Comparison of ENCODE assay signal across 8 mouse cellular contexts in genomic region chr11:118401195-118401594, GRCm38 (mm10). TPM values are rescaled to one million over a fixed set of nuclear protein-coding genes. Genes with fewer than 3 reads are reported as not detected.
DNase-seq lines count a peak whose midpoint lies in the region; ATAC-seq and TF ChIP-seq lines count a peak whose summit lies in the region.
"Had no signal": no experiment of that assay in that cellular context is flagged by ENCODE, and none has a peak within 500 bp of the region (broad histone marks: within the 10 kb centered on the region; RNA-seq: fewer than 3 reads in every experiment).

No protein-coding gene starts in this region.

- no peak overlapping the region for H3K9ac ChIP-seq in kidney, embryonic 14.5 days (ENCODE audit: low read depth, low read length)
- H3K9ac ChIP-seq in embryonic facial prominence, embryonic 15.5 days: no peak overlapping the region
- H3K9ac ChIP-seq in liver, embryonic 12.5 days: 0 out of 2 replicates have a peak overlapping the region, but pooled peaks have one; percentile 6
- no peak overlapping the region for H3K9ac ChIP-seq in forebrain, embryonic 12.5 days
- H3K9ac ChIP-seq: forebrain, embryonic 13.5 days had no signal

- ATAC-seq in kidney, embryonic 14.5 days (ENCODE audit: low FRiP score, low TSS enrichment): no peak
- ATAC-seq in embryonic facial prominence, embryonic 15.5 days (ENCODE audit: insufficient number of reproducible peaks, low FRiP score, low TSS enrichment, low read depth): no peak
- no peak for ATAC-seq in liver, embryonic 12.5 days
- no peak for ATAC-seq in forebrain, embryonic 12.5 days (ENCODE audit: low FRiP score)
- ATAC-seq: forebrain, embryonic 13.5 days had no signal

- DNase-seq in kidney, postnatal 14 days: no peak
- DNase-seq in adrenal gland, postnatal 4 days (ENCODE audit: low spot score in 2 of 2): no peak

- H3K36me3 ChIP-seq in kidney, embryonic 14.5 days (ENCODE audit: control insufficient read depth, insufficient read depth, low read length): peaks cover 6% of the 10 kb centered on the region; the same call in 1 of the 2 replicates
- peaks cover 3% of the 10 kb centered on the region; the same call in 1 of the 2 replicates for H3K36me3 ChIP-seq in embryonic facial prominence, embryonic 15.5 days
- H3K36me3 ChIP-seq in liver, embryonic 12.5 days: peaks cover 22% of the 10 kb centered on the region
- peaks cover 8% of the 10 kb centered on the region; the same call in 1 of the 2 replicates for H3K36me3 ChIP-seq in forebrain, embryonic 12.5 days (replicated peaks)

- WGBS in kidney, embryonic 14.5 days: 73% methylated on average over 4 of the region's 4 CpGs
- WGBS in embryonic facial prominence, embryonic 15.5 days: 77% methylated on average over 4 of the region's 4 CpGs
- WGBS in liver, embryonic 12.5 days (ENCODE audit: insufficient replicate concordance): 62% methylated on average over 4 of the region's 4 CpGs
- WGBS in forebrain, embryonic 12.5 days: 83% methylated on average over 4 of the region's 4 CpGs

- TF ChIP-seq POLR2A in bone marrow macrophage, adult 2 months (IDR thresholded peaks at IDR 0.05; ENCODE audit: borderline replicate concordance, low read depth, low read length): no peak

- TF ChIP-seq CTCF in bone marrow macrophage, adult 2 months (IDR thresholded peaks at IDR 0.05; ENCODE audit: low read depth, low read length): no peak

- H3K4me2 ChIP-seq in kidney, embryonic 14.5 days (replicated peaks; ENCODE audit: low read depth, low read length): peak overlapping the region; percentile 19; the same call in 1 of the 2 replicates
- 0 out of 2 replicates have a peak overlapping the region, but pooled peaks have one; percentile 10 for H3K4me2 ChIP-seq in embryonic facial prominence, embryonic 15.5 days (replicated peaks)
- H3K4me2 ChIP-seq in liver, embryonic 12.5 days: peak overlapping the region; percentile 48
- H3K4me2 ChIP-seq in forebrain, embryonic 12.5 days: no peak overlapping the region
- H3K4me2 ChIP-seq: forebrain, embryonic 13.5 days had no signal

- H3K4me3 ChIP-seq in kidney, embryonic 14.5 days (ENCODE audit: low read length): no peak overlapping the region
- H3K4me3 ChIP-seq in bone marrow macrophage, adult 2 months (ENCODE audit: insufficient read depth, low read length): peak overlapping the region; percentile 80
- H3K4me3 ChIP-seq in embryonic facial prominence, embryonic 15.5 days (replicated peaks): no peak overlapping the region
- peak overlapping the region; percentile 16; the same call in 1 of the 2 replicates for H3K4me3 ChIP-seq in liver, embryonic 12.5 days
- no peak overlapping the region for H3K4me3 ChIP-seq in forebrain, embryonic 12.5 days (replicated peaks)
- H3K4me3 ChIP-seq: forebrain, embryonic 13.5 days had no signal

- no peaks in the 10 kb centered on the region for H3K9me3 ChIP-seq in kidney, embryonic 14.5 days (ENCODE audit: control insufficient read depth, low read length)
- H3K9me3 ChIP-seq in embryonic facial prominence, embryonic 15.5 days (replicated peaks): no peaks in the 10 kb centered on the region
- H3K9me3 ChIP-seq in liver, embryonic 12.5 days (replicated peaks): no peaks in the 10 kb centered on the region
- no peaks in the 10 kb centered on the region for H3K9me3 ChIP-seq in forebrain, embryonic 12.5 days
- H3K9me3 ChIP-seq: forebrain, embryonic 13.5 days had no signal

- no peaks in the 10 kb centered on the region for H3K27me3 ChIP-seq in kidney, embryonic 14.5 days (ENCODE audit: control insufficient read depth, insufficient read depth, low read length)
- H3K27me3 ChIP-seq in embryonic facial prominence, embryonic 15.5 days: no peaks in the 10 kb centered on the region
- no peaks in the 10 kb centered on the region for H3K27me3 ChIP-seq in liver, embryonic 12.5 days (replicated peaks)
- H3K27me3 ChIP-seq in forebrain, embryonic 12.5 days: no peaks in the 10 kb centered on the region
- H3K27me3 ChIP-seq: forebrain, embryonic 13.5 days had no signal

- H3K4me1 ChIP-seq in kidney, embryonic 14.5 days (ENCODE audit: control insufficient read depth, insufficient read depth, low read length): peaks cover 28% of the 10 kb centered on the region
- peaks cover 38% of the 10 kb centered on the region for H3K4me1 ChIP-seq in bone marrow macrophage, adult 2 months (ENCODE audit: control insufficient read depth, insufficient read depth, low read length)
- H3K4me1 ChIP-seq in embryonic facial prominence, embryonic 15.5 days: peaks cover 21% of the 10 kb centered on the region
- H3K4me1 ChIP-seq in liver, embryonic 12.5 days: peaks cover 34% of the 10 kb centered on the region
- no peaks in the 10 kb centered on the region; the same call in 1 of the 2 replicates for H3K4me1 ChIP-seq in forebrain, embryonic 12.5 days
- H3K4me1 ChIP-seq: forebrain, embryonic 13.5 days had no signal

- peak overlapping the region; percentile 77 for H3K27ac ChIP-seq in kidney, embryonic 14.5 days (ENCODE audit: low read depth, low read length)
- H3K27ac ChIP-seq in bone marrow macrophage, adult 2 months (ENCODE audit: insufficient read depth, low read depth, low read length): peak overlapping the region; percentile 87
- H3K27ac ChIP-seq in embryonic facial prominence, embryonic 15.5 days (replicated peaks): peak overlapping the region; percentile 69
- H3K27ac ChIP-seq in liver, embryonic 12.5 days: peak overlapping the region; percentile 61
- H3K27ac ChIP-seq in forebrain, embryonic 12.5 days: no peak overlapping the region
- H3K27ac ChIP-seq: forebrain, embryonic 13.5 days had no signal

RNA-seq across cellular contexts. Expression of gene Lgals3bp, which starts 0.7 kb away (rescaled TPM):
- 11.8 and 13.0 TPM in 2 replicates for polyA plus RNA-seq in kidney, embryonic 14.5 days (2014; fragmentation: Nextera tagmentation; extraction: Ambion mirVana)
- polyA plus RNA-seq in bone marrow macrophage, adult 2 months (2012; ENCODE audit: insufficient read depth, insufficient read length, missing spikeins): 786 and 891 TPM in 2 replicates
- polyA plus RNA-seq in embryonic facial prominence, embryonic 15.5 days (2015; fragmentation: Nextera tagmentation; extraction: Ambion mirVana): 15.6 and 19.8 TPM in 2 replicates
- polyA plus RNA-seq in liver, embryonic 12.5 days (2016; fragmentation: Nextera tagmentation; extraction: Ambion mirVana): 22.7 TPM in 2 replicates
- 10 to 100 TPM; 60.6 to 61.6 TPM for total RNA-seq in adrenal gland, postnatal 4 days (2021)
- 1.2 TPM in 2 replicates for polyA plus RNA-seq in forebrain, embryonic 12.5 days (2016; fragmentation: Nextera tagmentation; extraction: Ambion mirVana)

RNA-seq across cellular contexts. Expression of gene Cant1, which starts 17.7 kb away (rescaled TPM):
- 19.0 and 24.1 TPM in 2 replicates for polyA plus RNA-seq in kidney, embryonic 14.5 days (2014; fragmentation: Nextera tagmentation; extraction: Ambion mirVana)
- polyA plus RNA-seq in bone marrow macrophage, adult 2 months (2012; ENCODE audit: insufficient read depth, insufficient read length, missing spikeins): 31.9 and 36.2 TPM in 2 replicates
- polyA plus RNA-seq in embryonic facial prominence, embryonic 15.5 days (2015; fragmentation: Nextera tagmentation; extraction: Ambion mirVana): 34.2 and 38.0 TPM in 2 replicates
- 14.5 and 14.9 TPM in 2 replicates for polyA plus RNA-seq in liver, embryonic 12.5 days (2016; fragmentation: Nextera tagmentation; extraction: Ambion mirVana)
- 10 to 100 TPM; 33.7 to 36.5 TPM for total RNA-seq in adrenal gland, postnatal 4 days (2021)
- 25.4 and 27.0 TPM in 2 replicates for polyA plus RNA-seq in forebrain, embryonic 12.5 days (2016; fragmentation: Nextera tagmentation; extraction: Ambion mirVana)

RNA-seq across cellular contexts. Expression of gene C1qtnf1, which starts 26.8 kb away (rescaled TPM):
- 2.8 and 4.0 TPM in 2 replicates for polyA plus RNA-seq in kidney, embryonic 14.5 days (2014; fragmentation: Nextera tagmentation; extraction: Ambion mirVana)
- not detected in 2 replicates for polyA plus RNA-seq in bone marrow macrophage, adult 2 months (2012; ENCODE audit: insufficient read depth, insufficient read length, missing spikeins)
- 19.0 and 23.0 TPM in 2 replicates for polyA plus RNA-seq in embryonic facial prominence, embryonic 15.5 days (2015; fragmentation: Nextera tagmentation; extraction: Ambion mirVana)
- 1.8 and 2.2 TPM in 2 replicates for polyA plus RNA-seq in liver, embryonic 12.5 days (2016; fragmentation: Nextera tagmentation; extraction: Ambion mirVana)
- 10 to 100 TPM; 25.0 to 33.4 TPM for total RNA-seq in adrenal gland, postnatal 4 days (2021)
- polyA plus RNA-seq in forebrain, embryonic 12.5 days (2016; fragmentation: Nextera tagmentation; extraction: Ambion mirVana): 1.8 and 2.9 TPM in 2 replicates

RNA-seq across cellular contexts. Expression of gene Timp2, which starts 45.7 kb away (rescaled TPM):
- polyA plus RNA-seq in kidney, embryonic 14.5 days (2014; fragmentation: Nextera tagmentation; extraction: Ambion mirVana): 58.7 and 102 TPM in 2 replicates
- polyA plus RNA-seq in bone marrow macrophage, adult 2 months (2012; ENCODE audit: insufficient read depth, insufficient read length, missing spikeins): 244 and 247 TPM in 2 replicates
- polyA plus RNA-seq in embryonic facial prominence, embryonic 15.5 days (2015; fragmentation: Nextera tagmentation; extraction: Ambion mirVana): 163 and 170 TPM in 2 replicates
- polyA plus RNA-seq in liver, embryonic 12.5 days (2016; fragmentation: Nextera tagmentation; extraction: Ambion mirVana): 8.7 and 9.9 TPM in 2 replicates
- total RNA-seq in adrenal gland, postnatal 4 days (2021): 100 to 1,000 TPM; 107 to 108 TPM
- polyA plus RNA-seq in forebrain, embryonic 12.5 days (2016; fragmentation: Nextera tagmentation; extraction: Ambion mirVana): 47.0 and 48.0 TPM in 2 replicates

RNA-seq across cellular contexts. Expression of gene Cep295nl, which starts 58.9 kb away (rescaled TPM):
- polyA plus RNA-seq in kidney, embryonic 14.5 days (2014; fragmentation: Nextera tagmentation; extraction: Ambion mirVana): 0.41 and 0.42 TPM in 2 replicates
- polyA plus RNA-seq in bone marrow macrophage, adult 2 months (2012; ENCODE audit: insufficient read depth, insufficient read length, missing spikeins): 1.5 and 2.3 TPM in 2 replicates
- 0.59 and 0.64 TPM in 2 replicates for polyA plus RNA-seq in embryonic facial prominence, embryonic 15.5 days (2015; fragmentation: Nextera tagmentation; extraction: Ambion mirVana)
- polyA plus RNA-seq in liver, embryonic 12.5 days (2016; fragmentation: Nextera tagmentation; extraction: Ambion mirVana): 0.08 and 0.11 TPM in 2 replicates
- 1 to 10 TPM; 1.4 to 2.1 TPM for total RNA-seq in adrenal gland, postnatal 4 days (2021)
- polyA plus RNA-seq in forebrain, embryonic 12.5 days (2016; fragmentation: Nextera tagmentation; extraction: Ambion mirVana): 0.32 and 0.41 TPM in 2 replicates

Comparison
In these comparisons a context has a peak if more than half of its experiments do, and no peak if none do; other contexts are left out.
1. H3K4me3 ChIP-seq: peak in bone marrow macrophage, adult 2 months (single experiment) and liver, embryonic 12.5 days (single experiment); none in kidney, embryonic 14.5 days (single experiment), embryonic facial prominence, embryonic 15.5 days (single experiment) and forebrain, embryonic 12.5 days (single experiment).
2. RNA of gene Lgals3bp, which starts 0.7 kb away (polyA plus RNA-seq): 786 to 891 TPM in bone marrow macrophage, adult 2 months; 22.7 TPM in liver, embryonic 12.5 days, 15.6 to 19.8 TPM in embryonic facial prominence, embryonic 15.5 days, 11.8 to 13.0 TPM in kidney, embryonic 14.5 days and 1.2 TPM in forebrain, embryonic 12.5 days; every median in the first group is over 10 times any median in the second.